Mouse (Mus musculus) G1E (cell line): ENCODE data around the gene Iqce.

Source experiments
- CTCF ChIP-seq: IDR thresholded peaks from 2 replicates; pipeline ENCODE4 v1.5.1; 2012; ENCODE audit warnings: low read depth, low read length, inconsistent platforms, mixed read lengths
- GATA1 ChIP-seq: IDR thresholded peaks from 2 replicates; pipeline ENCODE4 v1.6.1; 2012; ENCODE audit warnings: borderline replicate concordance, low read length, inconsistent platforms, mixed read lengths
- POLR2AphosphoS5 ChIP-seq: IDR thresholded peaks from 2 replicates; pipeline ENCODE4 v1.6.1; 2012; ENCODE audit warnings: low read depth, low read length, inconsistent platforms; ENCODE audit not compliant: insufficient replicate concordance
- TAL1 ChIP-seq: conservative IDR thresholded peaks from 2 replicates; pipeline ENCODE4 v1.6.1; 2012; ENCODE audit warnings: low read depth, low read length, inconsistent platforms, mixed read lengths

GRCm38 (mm10) chr5:140675079-140675478 lies 27.1 kb downstream of the Iqce start:
- TF ChIP-seq CTCF, result no peak
- no peak for TF ChIP-seq GATA1
- TF ChIP-seq POLR2AphosphoS5, result no peak
- TF ChIP-seq TAL1, result no peak
